Mouse (Mus musculus) MEL (cell line): ENCODE data around the gene Spns2.

Experiments
- CHD2 ChIP-seq: IDR thresholded peaks from 2 replicates; pipeline ENCODE4 v1.6.1; 2011; ENCODE audit warnings: low read length, improper control_type of control experiment
- CTCF ChIP-seq, 3 experiments: IDR thresholded peaks in 2 of 3; conservative IDR thresholded peaks in 1 of 3; 2 replicates each; pipeline ENCODE4 v1.5.1; 2011 to 2012; ENCODE audit warnings: low read length in 3 of 3, low read depth in 2 of 3, mild to moderate bottlenecking in 2 of 3, improper control_type of control experiment in 1 of 3, inconsistent platforms in 1 of 3, mixed read lengths in 1 of 3, moderate library complexity in 1 of 3; ENCODE audit not compliant: control insufficient read depth in 1 of 3, insufficient read depth in 1 of 3, poor library complexity in 1 of 3, severe bottlenecking in 1 of 3
- EP300 ChIP-seq, 2 experiments: IDR thresholded peaks; 2 replicates each; pipeline ENCODE4 v1.6.1; 2011; ENCODE audit warnings: improper control_type of control experiment in 2 of 2, low read length in 2 of 2, low read depth in 1 of 2, mild to moderate bottlenecking in 1 of 2
- MAFK ChIP-seq: IDR thresholded peaks from 2 replicates; pipeline ENCODE4 v1.6.1; 2011; ENCODE audit warnings: low read depth, mild to moderate bottlenecking, low read length, improper control_type of control experiment, borderline replicate concordance
- MEF2A ChIP-seq: IDR thresholded peaks from 2 replicates; pipeline ENCODE4 v1.6.1; 2014; ENCODE audit warnings: low read depth, mild to moderate bottlenecking, inconsistent platforms, low read length, improper control_type of control experiment; ENCODE audit not compliant: poor library complexity, insufficient replicate concordance, severe bottlenecking; ENCODE audit errors: extremely low read depth
- POLR2AphosphoS5 ChIP-seq: IDR thresholded peaks from 2 replicates; pipeline ENCODE4 v1.6.1; 2012; ENCODE audit warnings: low read depth, borderline replicate concordance, mild to moderate bottlenecking, inconsistent platforms, low read length, moderate library complexity, mixed read lengths
- TAL1 ChIP-seq: IDR thresholded peaks from 2 replicates; pipeline ENCODE4 v1.6.1; 2012; ENCODE audit warnings: mild to moderate bottlenecking, inconsistent platforms, low read length, moderate library complexity, mixed read lengths
- USF1 ChIP-seq: IDR thresholded peaks from 2 replicates; pipeline ENCODE4 v1.6.1; 2014; ENCODE audit warnings: low read depth, mild to moderate bottlenecking, inconsistent platforms, low read length, improper control_type of control experiment, moderate library complexity
- USF2 ChIP-seq, 2 experiments: IDR thresholded peaks; 2 replicates each; pipeline ENCODE4 v1.6.1; 2011 to 2012; ENCODE audit warnings: improper control_type of control experiment in 2 of 2, low read length in 2 of 2, borderline replicate concordance in 1 of 2, inconsistent platforms in 1 of 2, low read depth in 1 of 2, mild to moderate bottlenecking in 1 of 2; ENCODE audit not compliant: insufficient read depth in 1 of 2

DNA sequence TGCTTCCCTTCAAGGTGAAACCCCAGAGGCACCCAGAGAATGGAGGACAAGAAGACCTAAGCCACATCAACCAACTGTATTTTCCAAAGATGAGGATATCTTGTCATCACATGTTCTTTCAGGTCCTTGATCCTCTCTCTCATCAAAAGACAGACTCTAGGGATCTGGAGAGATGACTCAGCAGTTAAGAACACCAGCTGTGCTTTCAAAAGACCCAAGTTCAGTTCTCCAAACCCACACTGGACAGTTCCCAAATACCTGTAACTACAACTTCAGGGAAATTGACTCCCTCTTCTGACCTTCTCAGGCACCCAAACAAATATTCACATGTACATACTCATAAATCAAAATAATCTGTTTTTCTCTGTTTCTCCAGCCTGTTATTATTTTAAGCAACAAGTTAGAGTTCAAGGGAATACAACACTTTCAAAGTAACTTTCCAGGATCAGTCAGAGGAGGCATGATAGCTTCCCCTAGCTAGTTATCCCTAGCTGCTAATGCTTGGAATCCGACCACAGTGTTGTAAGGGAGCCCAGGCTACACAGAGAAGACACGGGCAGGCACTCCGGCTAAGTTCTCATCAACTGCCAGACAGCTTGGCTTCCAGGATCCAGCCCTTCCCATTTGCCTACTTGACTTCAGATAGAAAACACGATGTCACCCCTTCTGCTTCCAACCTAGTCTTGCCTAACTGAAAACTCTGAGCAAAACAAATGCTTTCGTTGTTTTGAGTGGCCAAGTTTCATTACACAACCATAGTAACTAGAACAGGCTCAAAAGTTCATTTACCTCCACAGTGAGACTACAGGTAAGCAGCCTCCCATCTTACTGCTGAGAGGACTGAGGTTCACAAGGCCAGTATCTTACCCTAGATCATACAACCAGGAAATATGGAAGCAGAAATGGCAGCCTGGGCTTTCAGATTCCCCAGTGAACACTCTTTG is 32.2 kb upstream of the Spns2 start:
- TF ChIP-seq USF1 (no peak), CTCF (IDR thresholded peaks at IDR 0.05 in 2 of 3, conservative IDR thresholded peaks at IDR 0.05 in 1 of 3; ENCODE audit: control insufficient read depth in 1 of 3, insufficient read depth in 1 of 3, low read depth in 2 of 3, low read length in 3 of 3, poor library complexity in 1 of 3, severe bottlenecking in 1 of 3) (no peak), POLR2AphosphoS5 (no peak), TAL1 (no peak), USF2 (IDR thresholded peaks at IDR 0.05; ENCODE audit: borderline replicate concordance in 1 of 2, insufficient read depth in 1 of 2, low read depth in 1 of 2, low read length in 2 of 2) (no peak), CHD2 (no peak), MEF2A (no peak), MAFK (no peak), EP300 (IDR thresholded peaks at IDR 0.05; ENCODE audit: low read depth in 1 of 2, low read length in 2 of 2) (no peak)
